Mouse (Mus musculus) limb, embryonic 13.5 days (tissue): Measurements from ENCODE around the gene Fnbp4. TPM values are rescaled to one million over a fixed set of nuclear protein-coding genes. Genes with fewer than 3 reads are reported as not detected.
"Not testable (repeated sequence)": the region's sequence is repeated elsewhere in the genome, so short reads cannot be mapped to it uniquely, and the experiment has no call there.

Experiments
- ATAC-seq: fragments of 200-750 bp; cut with Nextera tagmentation; 2 replicates; pipeline ENCODE4 v1.8.0; 2017; ENCODE audit warnings: low read depth, moderate number of reproducible peaks, moderate TSS enrichment; ENCODE audit not compliant: low FRiP score
- H3K27ac ChIP-seq: fragments of 300-500 bp; sonication (generic); 2 replicates; pipeline ENCODE4 v1.5.1; 2015; ENCODE audit warnings: inconsistent platforms, mild to moderate bottlenecking, moderate library complexity
- H3K27me3 ChIP-seq: fragments of 300-500 bp; sonication (generic); 2 replicates; pipeline ENCODE4 v1.6.1; 2015; ENCODE audit warnings: mild to moderate bottlenecking, inconsistent platforms
- H3K36me3 ChIP-seq: fragments of 300-500 bp; sonication (generic); 2 replicates; pipeline ENCODE4 v1.6.1; 2015; ENCODE audit warnings: inconsistent platforms, mild to moderate bottlenecking, moderate library complexity
- H3K4me1 ChIP-seq: fragments of 300-500 bp; sonication (generic); 2 replicates; pipeline ENCODE4 v1.6.1; 2015; ENCODE audit warnings: inconsistent platforms
- H3K4me2 ChIP-seq: fragments of 300-500 bp; sonication (generic); replicated peaks from 2 replicates; pipeline ENCODE4 v1.6.1; 2015; ENCODE audit warnings: inconsistent platforms, mild to moderate bottlenecking, moderate library complexity
- H3K4me3 ChIP-seq: fragments of 300-500 bp; sonication (generic); 2 replicates; pipeline ENCODE4 v1.5.1; 2015; ENCODE audit warnings: moderate library complexity, mild to moderate bottlenecking, inconsistent platforms
- H3K9ac ChIP-seq: fragments of 300-500 bp; sonication (generic); 2 replicates; pipeline ENCODE4 v1.6.1; 2015; ENCODE audit warnings: mild to moderate bottlenecking, inconsistent platforms
- H3K9me3 ChIP-seq: fragments of 300-500 bp; sonication (generic); 2 replicates; pipeline ENCODE4 v1.6.1; 2016; ENCODE audit warnings: inconsistent platforms
- WGBS: fragments of 180-500 bp; shearing (Covaris S2); methylation state at CpG from one replicate; pipeline ENCODE4 v1.1.7; 2015; 5-methylcytosine and 5-hydroxymethylcytosine counted together
- polyA plus RNA-seq: library from polyadenylated mRNA; unstranded; fragments of >200 nt; fragmentation: Nextera tagmentation; extraction: Ambion mirVana; gene quantifications from 2 replicates; pipeline ENCODE4 v1.2.1, GENCODE M21; 2015

The Fnbp4 gene
- polyA plus RNA-seq, 1 experiment from 2014 or later = 122 TPM

GRCm38 (mm10) chr2:90788126-90788525 lies 43.0 kb downstream of the Fnbp4 start:
- WGBS = 83% methylated on average over 2 of the region's 2 CpGs
- no peak overlapping the region for H3K9ac ChIP-seq
- H3K27ac ChIP-seq = no peak overlapping the region
- H3K9me3 ChIP-seq = no peaks in the 10 kb centered on the region
- H3K4me2 ChIP-seq = no peak overlapping the region
- peaks cover 10% of the 10 kb centered on the region; the same call in 1 of the 2 replicates for H3K27me3 ChIP-seq
- H3K4me1 ChIP-seq = 0 out of 2 replicates have a peak, but pooled peaks cover 2% of the 10 kb centered on the region
- no peak overlapping the region for H3K4me3 ChIP-seq
- ATAC-seq = no peak
- no peaks in the 10 kb centered on the region for H3K36me3 ChIP-seq

- no peaks in the 10 kb centered on the region for H3K27me3 ChIP-seq
- H3K36me3 ChIP-seq = no peaks in the 10 kb centered on the region
- no peaks in the 10 kb centered on the region for H3K4me1 ChIP-seq
- no peaks in the 10 kb centered on the region for H3K9me3 ChIP-seq
- no peak overlapping the region for H3K27ac ChIP-seq
- WGBS = 80% methylated on average over 6 of the region's 6 CpGs
- no peak overlapping the region for H3K9ac ChIP-seq
- ATAC-seq = no peak
- H3K4me3 ChIP-seq = no peak overlapping the region
- H3K4me2 ChIP-seq = no peak overlapping the region
Observed at GRCm38 (mm10) chr2:90808241-90809126, 63.3 kb downstream of the Fnbp4 start.

- no peaks in the 10 kb centered on the region for H3K4me1 ChIP-seq
- no peaks in the 10 kb centered on the region for H3K36me3 ChIP-seq
- H3K4me3 ChIP-seq = no peak overlapping the region
- WGBS = 85% methylated on average over 8 of the region's 8 CpGs
- H3K4me2 ChIP-seq = no peak overlapping the region
- H3K9ac ChIP-seq = no peak overlapping the region
- no peaks in the 10 kb centered on the region for H3K27me3 ChIP-seq
- ATAC-seq = no peak
- no peaks in the 10 kb centered on the region for H3K9me3 ChIP-seq
- no peak overlapping the region for H3K27ac ChIP-seq
Observed at GRCm38 (mm10) chr2:90810751-90811150, 65.6 kb downstream of the Fnbp4 start.

- Histone ChIP-seq H3K36me3 (no peaks in the 10 kb centered on the region), H3K9me3 (no peaks in the 10 kb centered on the region), H3K9ac (no peak overlapping the region), H3K4me1 (no peaks in the 10 kb centered on the region), H3K4me3 (no peak overlapping the region), H3K27ac (no peak overlapping the region), H3K4me2 (no peak overlapping the region), H3K27me3 (no peaks in the 10 kb centered on the region)
- no peak for ATAC-seq
- WGBS = 73% methylated on average over 2 of the region's 2 CpGs
Observed at GRCm38 (mm10) chr2:90815266-90815665, 70.1 kb downstream of the Fnbp4 start.

- H3K36me3 ChIP-seq = no peaks in the 10 kb centered on the region
- no peak overlapping the region for H3K27ac ChIP-seq
- no peak overlapping the region for H3K4me2 ChIP-seq
- no peaks in the 10 kb centered on the region for H3K9me3 ChIP-seq
- no peak overlapping the region for H3K4me3 ChIP-seq
- H3K4me1 ChIP-seq = no peaks in the 10 kb centered on the region
- 75% methylated on average over 4 of the region's 4 CpGs for WGBS
- no peak for ATAC-seq
- no peaks in the 10 kb centered on the region for H3K27me3 ChIP-seq
- H3K9ac ChIP-seq = no peak overlapping the region
Observed at GRCm38 (mm10) chr2:90816144-90816543, 71.0 kb downstream of the Fnbp4 start.

- Histone ChIP-seq H3K4me1 (no peaks in the 10 kb centered on the region), H3K36me3 (no peaks in the 10 kb centered on the region), H3K9me3 (no peaks in the 10 kb centered on the region), H3K27me3 (no peaks in the 10 kb centered on the region), H3K4me3 (no peak overlapping the region), H3K9ac (no peak overlapping the region), H3K27ac (no peak overlapping the region), H3K4me2 (no peak overlapping the region)
- WGBS = 84% methylated on average over 3 of the region's 3 CpGs
- ATAC-seq = no peak
Observed at GRCm38 (mm10) chr2:90818710-90819109, 73.5 kb downstream of the Fnbp4 start.

- Histone ChIP-seq H3K27ac (no peak overlapping the region), H3K9ac (no peak overlapping the region), H3K9me3 (no peaks in the 10 kb centered on the region), H3K4me1 (no peaks in the 10 kb centered on the region), H3K36me3 (no peaks in the 10 kb centered on the region), H3K27me3 (no peaks in the 10 kb centered on the region), H3K4me2 (no peak overlapping the region), H3K4me3 (no peak overlapping the region)
- WGBS = 86% methylated on average over 3 of the region's 3 CpGs
- no peak for ATAC-seq
Observed at GRCm38 (mm10) chr2:90820894-90821293, 75.7 kb downstream of the Fnbp4 start.

- no peaks in the 10 kb centered on the region for H3K27me3 ChIP-seq
Observed at GRCm38 (mm10) chr2:90822978-90823377, 77.8 kb downstream of the Fnbp4 start.

GRCm38 (mm10) chr2:90823781-90824180 lies 78.6 kb downstream of the Fnbp4 start:
- WGBS = 78% methylated on average over 6 of the region's 6 CpGs
- Histone ChIP-seq H3K9ac (no peak overlapping the region), H3K9me3 (no peaks in the 10 kb centered on the region), H3K27me3 (no peaks in the 10 kb centered on the region), H3K36me3 (no peaks in the 10 kb centered on the region), H3K4me2 (no peak overlapping the region), H3K27ac (no peak overlapping the region), H3K4me3 (no peak overlapping the region), H3K4me1 (no peaks in the 10 kb centered on the region)
- no peak for ATAC-seq

More at GRCm38 (mm10) chr2:90822978-90823377, 77.8 kb downstream of the Fnbp4 start:
- Histone ChIP-seq H3K4me2 (no peak overlapping the region), H3K9ac (no peak overlapping the region), H3K27ac (no peak overlapping the region), H3K36me3 (no peaks in the 10 kb centered on the region), H3K9me3 (no peaks in the 10 kb centered on the region), H3K4me1 (no peaks in the 10 kb centered on the region), H3K4me3 (no peak overlapping the region)
- ATAC-seq = no peak
- WGBS = 90% methylated on average over 2 of the region's 2 CpGs

- WGBS = 26% methylated on average over 10 of the region's 10 CpGs
- H3K4me3 ChIP-seq, H3K36me3 ChIP-seq, H3K4me2 ChIP-seq, H3K9me3 ChIP-seq, H3K4me1 ChIP-seq, H3K27ac ChIP-seq, H3K9ac ChIP-seq, ATAC-seq, H3K27me3 ChIP-seq: not testable (repeated sequence)
Observed at GRCm38 (mm10) chr2:90824528-90824927, 79.4 kb downstream of the Fnbp4 start.

- Histone ChIP-seq H3K4me1 (no peaks in the 10 kb centered on the region), H3K9me3 (no peaks in the 10 kb centered on the region), H3K4me3 (no peak overlapping the region), H3K4me2 (no peak overlapping the region), H3K27ac (no peak overlapping the region), H3K27me3 (no peaks in the 10 kb centered on the region), H3K9ac (no peak overlapping the region), H3K36me3 (no peaks in the 10 kb centered on the region)
- ATAC-seq = no peak
- 83% methylated on average over 11 of the region's 11 CpGs for WGBS
Observed at GRCm38 (mm10) chr2:90825515-90826172, 80.5 kb downstream of the Fnbp4 start.

GRCm38 (mm10) chr2:90828739-90829138 lies 83.6 kb downstream of the Fnbp4 start:
- Histone ChIP-seq H3K27me3 (no peaks in the 10 kb centered on the region), H3K4me2 (no peak overlapping the region), H3K27ac (no peak overlapping the region), H3K9ac (no peak overlapping the region), H3K4me1 (no peaks in the 10 kb centered on the region), H3K9me3 (no peaks in the 10 kb centered on the region), H3K4me3 (no peak overlapping the region), H3K36me3 (no peaks in the 10 kb centered on the region)
- 54% methylated on average over 7 of the region's 7 CpGs for WGBS
- no peak for ATAC-seq
